Mouse (Mus musculus): ENCODE data around the gene Ccdc90b. TPM values are rescaled to one million over a fixed set of nuclear protein-coding genes. Genes with fewer than 3 reads are reported as not detected.

Gene Ccdc90b
- polyA plus RNA-seq (2012; ENCODE audit: low replicate concordance) = 1.6 and 11.2 TPM in 2 replicates

DNA sequence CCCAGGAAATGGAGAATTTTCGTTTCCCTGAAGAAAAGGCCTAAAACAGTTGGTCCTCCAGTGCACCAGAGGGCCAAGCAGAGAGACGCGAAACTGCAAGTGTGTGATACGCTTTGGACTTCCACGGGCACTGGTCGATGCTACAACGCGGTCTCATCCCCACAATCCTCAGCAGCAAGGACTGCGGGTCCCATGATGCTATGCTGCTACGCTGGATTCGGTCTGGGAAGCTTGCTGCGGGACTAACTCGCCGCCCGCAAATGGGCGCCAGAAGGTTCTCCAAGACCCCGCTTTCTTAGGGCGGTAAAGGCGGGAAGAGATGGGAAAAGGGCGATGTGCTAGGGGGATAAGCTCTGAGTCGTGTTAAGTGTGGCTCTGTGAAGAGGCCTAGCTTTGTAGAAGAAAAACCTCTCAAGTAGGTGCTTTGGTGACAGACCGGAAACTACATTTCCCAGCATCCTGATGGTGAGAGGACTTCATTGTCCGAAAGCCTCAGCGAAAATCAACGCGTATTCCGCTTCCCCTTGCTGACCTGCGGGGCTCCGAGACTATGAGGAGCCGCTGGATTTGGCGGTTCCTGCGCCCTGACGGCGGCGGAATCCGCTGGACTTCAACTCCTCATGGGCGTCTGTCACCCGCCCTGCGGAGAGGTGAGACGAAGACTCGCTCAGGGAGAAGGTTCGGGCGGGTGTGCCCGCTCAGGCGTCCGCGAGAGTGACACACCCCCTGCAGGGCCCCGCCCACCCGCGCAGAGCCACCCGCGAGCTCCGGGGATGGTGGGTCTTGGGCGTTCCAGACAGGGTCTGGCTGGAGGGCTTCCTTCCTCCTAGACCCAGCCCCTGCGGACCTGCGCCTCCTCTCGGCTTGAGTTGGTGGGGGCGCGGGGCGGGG is at the start of gene Ccdc90b:
Ccdc90b (plus strand) TSS at position 164 of the 891 bp plus-strand sequence.

Other genes starting within 250 kb of the Ccdc90b start
- 0.26 TPM in 2 replicates for gene Ankrd42, start 76.0 kb downstream of the Ccdc90b start, polyA plus RNA-seq (2012; ENCODE audit: low replicate concordance)
- 54.5 and 72.7 TPM in 2 replicates for gene Pcf11, start 108.8 kb downstream of the Ccdc90b start, polyA plus RNA-seq (2012; ENCODE audit: low replicate concordance)
- gene Rab30, start 180.5 kb downstream of the Ccdc90b start, polyA plus RNA-seq (2012; ENCODE audit: low replicate concordance) = 0.23 and 0.48 TPM in 2 replicates